Mouse (Mus musculus): Measurements from ENCODE around the gene Gsta2. TPM values are rescaled to one million over a fixed set of nuclear protein-coding genes. Genes with fewer than 3 reads are reported as not detected.
"Not testable (repeated sequence)": the region's sequence is repeated elsewhere in the genome, so short reads cannot be mapped to it uniquely, and the experiment has no call there.

Gsta2 gene
- polyA plus RNA-seq (2012; rRNA removed) = 1.9 and 2.5 TPM in 2 replicates

- DNase-seq (ENCODE audit: low read depth) = no peak
Observed at GRCm38 (mm10) chr9:78355611-78356010, at the start of gene Gsta2. Gene Gsta2, minus strand, starts transcription at chr9:78355788.

- DNase-seq (ENCODE audit: low read depth) = no peak
Observed at GRCm38 (mm10) chr9:78401596-78401995, 46.0 kb upstream of the Gsta2 start.

- DNase-seq (ENCODE audit: low read depth) = no peak
Observed at GRCm38 (mm10) chr9:78400570-78400969, 45.0 kb upstream of the Gsta2 start.

GRCm38 (mm10) chr9:78396517-78396916, 40.9 kb upstream of the Gsta2 start:
- no peak for DNase-seq (ENCODE audit: low read depth)

- DNase-seq (ENCODE audit: low read depth) = no peak
Observed at GRCm38 (mm10) chr9:78395630-78396351, 40.2 kb upstream of the Gsta2 start, which contains the start of gene Ddx43. Gene Ddx43, plus strand, starts transcription at chr9:78395777.

- no peak for DNase-seq (ENCODE audit: low read depth)
Observed at GRCm38 (mm10) chr9:78395244-78395629, 39.6 kb upstream of the Gsta2 start.

GRCm38 (mm10) chr9:78394602-78395001, 39.0 kb upstream of the Gsta2 start:
- DNase-seq (ENCODE audit: low read depth) = no peak

GRCm38 (mm10) chr9:78393741-78394140, 38.2 kb upstream of the Gsta2 start:
- no peak for DNase-seq (ENCODE audit: low read depth)

- DNase-seq (ENCODE audit: low read depth) = no peak
Observed at GRCm38 (mm10) chr9:78389981-78390380, 34.4 kb upstream of the Gsta2 start.

GRCm38 (mm10) chr9:78386947-78387346, 31.4 kb upstream of the Gsta2 start:
- DNase-seq (ENCODE audit: low read depth) = no peak

- DNase-seq (ENCODE audit: low read depth) = no peak
Observed at GRCm38 (mm10) chr9:78385893-78386292, 30.3 kb upstream of the Gsta2 start.

GRCm38 (mm10) chr9:78378113-78378785, 22.7 kb upstream of the Gsta2 start, which contains the start of gene Ooep:
Gene Ooep, minus strand, starts transcription at chr9:78378725.
- DNase-seq (ENCODE audit: low read depth) = no peak

- DNase-seq (ENCODE audit: low read depth) = no peak
Observed at GRCm38 (mm10) chr9:78377546-78377945, 22.0 kb upstream of the Gsta2 start.

- DNase-seq (ENCODE audit: low read depth) = no peak
Observed at GRCm38 (mm10) chr9:78375486-78375885, 19.9 kb upstream of the Gsta2 start.

- no peak for DNase-seq (ENCODE audit: low read depth)
Observed at GRCm38 (mm10) chr9:78374885-78375389, 19.3 kb upstream of the Gsta2 start.

GRCm38 (mm10) chr9:78374397-78374796, 18.8 kb upstream of the Gsta2 start:
- no peak for DNase-seq (ENCODE audit: low read depth)

GRCm38 (mm10) chr9:78372827-78373504, 17.4 kb upstream of the Gsta2 start:
- DNase-seq (ENCODE audit: low read depth) = no peak

GRCm38 (mm10) chr9:78371441-78371840, 15.9 kb upstream of the Gsta2 start:
- no peak for DNase-seq (ENCODE audit: low read depth)

GRCm38 (mm10) chr9:78369786-78370185, 14.2 kb upstream of the Gsta2 start:
- no peak for DNase-seq (ENCODE audit: low read depth)

GRCm38 (mm10) chr9:78369349-78369748, 13.8 kb upstream of the Gsta2 start:
- no peak for DNase-seq (ENCODE audit: low read depth)

GRCm38 (mm10) chr9:78368671-78369293, 13.2 kb upstream of the Gsta2 start:
- DNase-seq (ENCODE audit: low read depth) = no peak

- DNase-seq (ENCODE audit: low read depth) = not testable (repeated sequence)
Observed at GRCm38 (mm10) chr9:78367959-78368358, 12.4 kb upstream of the Gsta2 start, which contains the start of gene Dppa5a. Gene Dppa5a, minus strand, starts transcription at chr9:78368177.

Measured in gonadal fat pad, adult 2 months (tissue).